Mouse (Mus musculus): ENCODE results near the gene Mtcl1.
A peak's percentile ranks its signal among the peaks of the same experiment; 100 is the strongest.

The Mtcl1 gene

DNA sequence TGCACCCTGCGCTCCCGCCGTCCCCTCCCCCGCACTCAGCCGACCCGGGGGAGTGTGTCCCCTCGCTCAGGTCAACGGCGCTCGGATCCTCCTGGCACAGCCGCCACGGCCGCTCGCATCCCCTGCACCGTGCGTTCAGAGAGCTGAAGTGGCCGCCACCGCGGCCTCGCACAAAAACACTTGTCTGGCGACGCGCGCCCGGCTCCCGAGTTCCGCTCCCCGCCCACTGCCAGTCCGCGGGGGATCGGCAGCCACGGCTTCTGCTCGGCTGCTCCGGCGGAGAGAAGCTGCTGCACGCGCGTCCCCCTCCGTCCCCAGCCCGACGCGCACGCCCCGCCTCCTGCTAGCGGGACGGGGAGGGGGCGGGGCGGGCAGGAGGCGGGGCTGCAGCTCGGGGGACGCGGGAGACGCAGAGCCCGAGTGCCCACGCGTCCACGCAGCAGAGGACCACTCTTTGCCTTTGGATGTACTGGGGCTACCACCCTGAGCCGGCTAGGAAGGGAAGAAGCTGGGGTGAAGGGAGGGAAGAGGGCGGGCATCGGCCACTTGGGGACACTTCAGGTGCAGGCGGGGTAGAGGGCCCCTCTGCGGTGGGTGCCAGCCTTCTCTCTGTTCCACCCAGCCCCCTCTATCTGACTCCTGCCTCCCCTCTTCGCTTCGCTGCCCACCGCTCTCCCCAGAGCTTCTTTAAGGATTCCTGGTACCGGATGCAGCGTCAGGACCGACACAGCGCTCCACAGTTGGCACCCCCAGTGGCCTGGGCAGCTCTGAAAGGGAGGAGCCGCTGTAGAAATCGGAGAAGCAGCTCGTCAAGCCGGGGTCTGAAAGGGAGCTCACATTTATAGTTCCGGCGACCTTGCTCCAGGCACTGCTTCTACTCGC, at the start of gene Mtcl1:
Gene Mtcl1, minus strand, starts transcription at position 291 of the 882 bp plus-strand sequence.
- peak; percentile 84 for DNase-seq

- no peak for DNase-seq
Observed at GRCm38 (mm10) chr17:66498598-66498997, 49.0 kb upstream of the Mtcl1 start.

DNA sequence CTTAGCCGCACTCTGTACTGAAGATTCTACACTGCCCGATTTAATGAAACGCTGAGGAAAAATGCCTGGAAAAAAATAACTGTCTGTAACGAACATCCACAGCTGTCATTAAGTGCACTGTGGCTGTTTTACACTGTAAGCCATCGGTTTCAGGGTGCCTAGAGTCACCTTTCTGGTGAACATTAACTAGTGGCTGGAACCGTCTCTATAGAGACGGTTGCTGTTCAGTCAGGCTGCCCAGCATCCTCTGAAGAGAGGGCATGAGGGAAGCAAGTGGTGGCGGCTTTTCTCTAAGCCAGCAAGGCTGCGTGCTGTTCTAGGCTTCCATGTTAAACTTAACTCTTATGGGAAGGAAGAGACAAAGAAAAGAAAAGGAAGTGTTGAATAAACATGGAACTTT, 47.0 kb upstream of the Mtcl1 start:
- DNase-seq = no peak

- DNase-seq = peak; percentile 67
Observed at GRCm38 (mm10) chr17:66490022-66490601, 40.6 kb upstream of the Mtcl1 start.

DNA sequence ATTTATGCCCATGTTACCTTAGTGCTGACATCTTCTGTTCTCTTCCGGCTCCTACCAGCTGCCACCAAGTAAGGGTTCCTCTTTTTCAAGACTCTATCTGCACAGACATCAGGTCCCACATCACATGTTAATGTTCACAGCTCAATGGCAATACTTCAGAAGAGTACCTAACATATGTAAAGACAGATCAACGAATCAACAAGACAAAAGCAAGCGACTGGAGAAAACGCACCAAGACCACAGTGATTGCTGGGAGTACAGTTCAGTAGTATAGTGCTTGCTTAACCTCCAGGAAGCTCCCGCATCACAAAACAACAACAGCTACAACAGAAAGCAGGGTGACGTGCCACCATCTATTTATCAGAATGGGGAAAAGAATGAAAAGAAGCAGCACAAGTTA, 37.0 kb upstream of the Mtcl1 start:
- no peak for DNase-seq

GRCm38 (mm10) chr17:66485742-66486141, 36.2 kb upstream of the Mtcl1 start:
- DNase-seq = peak; percentile 83

- DNase-seq = no peak
Observed at GRCm38 (mm10) chr17:66484965-66485364, 35.4 kb upstream of the Mtcl1 start.

GRCm38 (mm10) chr17:66483651-66484454, 34.3 kb upstream of the Mtcl1 start:
- DNase-seq = no peak

DNA sequence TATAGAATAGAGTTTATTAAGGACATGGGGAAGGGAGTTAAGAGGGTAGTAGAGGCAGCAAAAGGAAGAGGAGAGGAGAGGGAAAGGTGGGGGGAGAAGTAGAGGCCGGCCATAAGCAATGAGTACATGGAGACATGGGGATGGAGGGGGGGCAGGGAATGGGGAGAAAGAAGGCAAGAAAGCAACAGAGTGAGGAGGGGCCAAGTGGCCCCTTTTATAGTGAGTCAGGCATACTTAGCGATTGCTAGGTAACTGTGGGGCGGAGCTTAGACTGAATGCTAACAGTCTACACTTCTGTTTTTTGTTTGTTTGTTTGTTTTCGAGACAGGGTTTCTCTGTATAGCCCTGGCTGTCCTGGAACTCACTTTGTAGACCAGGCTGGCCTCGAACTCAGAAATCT, 31.7 kb upstream of the Mtcl1 start:
- DNase-seq = no peak

DNA sequence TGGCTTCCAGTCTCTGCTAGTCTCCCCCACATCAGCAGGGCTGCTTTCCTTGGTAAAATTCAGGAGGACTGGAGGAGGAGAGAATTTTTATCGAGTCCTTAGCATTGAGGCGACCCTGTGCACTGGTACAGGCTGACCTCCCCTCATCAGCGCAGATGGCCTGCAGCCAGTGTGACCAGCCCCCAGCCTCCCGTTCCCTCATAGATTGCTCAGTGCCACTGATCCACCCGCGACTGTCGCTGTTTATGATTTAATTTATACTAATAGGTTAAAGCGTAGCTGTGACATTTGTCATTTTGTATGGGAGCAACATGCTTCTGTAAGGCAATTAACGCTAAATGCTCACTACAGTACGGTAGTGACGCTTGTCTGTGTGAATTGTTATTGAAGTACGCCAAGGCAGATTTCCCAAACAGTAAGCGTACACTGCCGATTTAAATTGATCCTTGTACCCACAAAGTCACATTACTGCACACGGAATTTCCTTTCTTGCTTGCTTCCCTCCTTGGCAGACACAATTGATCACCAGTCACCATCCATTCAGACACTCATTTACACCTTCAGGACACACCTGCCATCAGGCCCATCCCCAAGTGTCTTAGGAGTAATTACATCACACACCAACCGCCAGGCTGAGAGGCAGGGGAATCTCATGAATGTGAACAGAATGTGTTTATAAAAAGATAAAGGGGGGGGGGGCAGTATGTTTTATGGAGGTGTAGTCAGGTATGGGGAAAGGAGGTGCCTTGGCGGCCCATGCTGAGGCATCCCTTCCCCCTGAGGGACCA, 31.1 kb upstream of the Mtcl1 start:
- no peak for DNase-seq

DNA sequence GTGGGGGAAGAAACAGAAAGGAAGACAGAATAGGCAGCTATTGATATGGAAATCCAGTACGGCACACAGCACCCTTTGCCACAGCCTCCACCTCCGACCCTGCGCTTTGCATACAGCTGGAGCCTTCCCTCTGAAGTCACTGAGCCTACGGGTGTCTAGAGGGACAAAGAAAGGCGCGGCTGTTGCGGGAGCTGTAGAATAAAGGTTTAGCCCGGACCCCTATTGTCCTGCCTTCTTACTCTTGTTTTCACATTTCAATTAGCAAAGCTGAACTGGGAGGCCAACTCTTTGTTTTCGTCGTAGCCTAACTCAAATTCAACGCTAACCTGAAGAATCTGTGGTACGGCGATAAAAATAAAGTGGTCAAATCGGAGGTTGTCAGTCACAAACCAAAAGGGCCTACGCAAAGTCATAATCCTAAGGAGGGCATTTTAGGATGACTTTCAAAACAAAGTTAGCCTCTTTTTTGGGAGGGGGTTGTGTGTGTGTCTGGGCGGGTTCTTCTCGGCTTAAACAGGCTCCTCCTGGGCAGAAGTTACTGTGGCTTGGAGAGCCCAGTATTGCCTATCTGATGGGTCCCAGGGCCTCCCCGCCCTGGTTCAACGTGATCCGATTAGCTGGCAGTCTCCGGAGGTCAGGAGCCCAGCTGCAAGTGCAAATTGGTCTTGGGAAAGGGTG, 30.4 kb upstream of the Mtcl1 start:
- DNase-seq = no peak

- no peak for DNase-seq
Observed at GRCm38 (mm10) chr17:66479311-66479710, 29.8 kb upstream of the Mtcl1 start.

- DNase-seq = no peak
Observed at GRCm38 (mm10) chr17:66473205-66473604, 23.7 kb upstream of the Mtcl1 start.

- no peak for DNase-seq
Observed at GRCm38 (mm10) chr17:66471775-66472174, 22.2 kb upstream of the Mtcl1 start.

- DNase-seq = no peak
Observed at GRCm38 (mm10) chr17:66471252-66471651, 21.7 kb upstream of the Mtcl1 start.

- DNase-seq = no peak
Observed at GRCm38 (mm10) chr17:66470020-66470419, 20.5 kb upstream of the Mtcl1 start.

DNA sequence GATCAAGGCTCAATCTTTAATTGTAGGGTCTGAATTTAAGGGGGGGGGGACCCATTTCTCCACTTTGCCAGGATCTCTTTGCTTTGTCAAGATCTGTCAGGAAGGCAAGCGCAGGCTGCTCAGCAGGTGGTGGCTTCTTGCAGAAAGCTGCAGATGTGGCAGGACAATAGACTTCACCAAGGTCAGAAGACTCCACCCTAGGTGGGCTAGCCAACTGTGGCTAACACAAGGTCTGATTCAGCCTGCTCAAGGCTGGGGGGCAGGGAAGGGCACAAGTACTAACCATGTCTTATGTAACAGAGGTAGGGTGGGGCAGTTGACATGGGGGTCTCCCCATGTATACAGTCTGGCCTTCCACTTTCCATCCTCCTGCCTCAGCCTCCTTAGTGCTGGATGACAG, 7.7 kb upstream of the Mtcl1 start:
- no peak for DNase-seq

- DNase-seq = peak; percentile 94
Observed at GRCm38 (mm10) chr17:66451143-66451542, 1.6 kb upstream of the Mtcl1 start.

DNA sequence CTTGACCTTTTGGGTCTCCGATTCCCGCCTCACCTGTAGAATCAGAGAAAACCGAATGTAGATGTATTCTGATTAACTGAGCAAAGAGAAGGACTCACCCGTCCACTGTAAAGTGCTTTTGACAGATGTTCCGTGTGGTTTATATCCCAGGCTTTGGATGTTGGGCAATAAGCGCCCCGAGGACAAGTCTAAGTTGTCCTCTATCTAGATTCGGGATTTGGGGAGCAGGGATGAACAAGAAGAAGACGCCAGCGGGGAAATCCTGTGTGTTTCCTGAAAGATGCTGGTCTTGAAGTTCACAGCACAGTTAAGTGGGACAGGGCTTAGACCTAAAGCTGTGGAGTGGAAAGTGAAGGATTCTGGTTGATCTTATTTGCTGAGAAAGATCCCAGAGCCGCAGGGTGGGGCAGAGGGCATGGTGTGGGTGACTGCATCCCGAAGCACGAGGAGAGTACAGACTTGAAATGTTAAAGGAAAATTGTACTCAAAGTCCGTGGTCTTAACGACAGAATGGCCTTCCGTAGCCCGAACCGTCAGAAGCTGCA, 1.0 kb upstream of the Mtcl1 start:
- no peak for DNase-seq

GRCm38 (mm10) chr17:66448421-66449405, 837 bp downstream of the Mtcl1 start:
- peak; percentile 69 for DNase-seq

- no peak for DNase-seq
Observed at GRCm38 (mm10) chr17:66447978-66448377, 1.6 kb downstream of the Mtcl1 start.

All from kidney, postnatal 10 days (tissue).